Mouse (Mus musculus) left cerebral cortex, adult 18-20 months (tissue): ENCODE results near the gene Tti1. TPM values are rescaled to one million over a fixed set of nuclear protein-coding genes. Genes with fewer than 3 reads are reported as not detected.

ENCODE experiments used
- DNase-seq, 2 experiments: peaks; one replicate each; pipeline ENCODE4 v3.0.0; 2021 to 2022; ENCODE audit warnings: low spot score in 2 of 2, mixed read lengths in 1 of 2
- total RNA-seq, 2 experiments: library from RNA; stranded (reverse); gene quantifications; 2 replicates each; pipeline ENCODE4 v1.2.3; 2021

Tti1 gene
- total RNA-seq, 2 experiments from 2014 or later: 21.0 to 23.5 TPM

GRCm38 (mm10) chr2:158040396-158040795 lies 12.2 kb upstream of the Tti1 start:
- DNase-seq: no peak

GRCm38 (mm10) chr2:158039662-158040061 lies 11.4 kb upstream of the Tti1 start:
- DNase-seq: no peak

GRCm38 (mm10) chr2:158037571-158037970 lies 9.3 kb upstream of the Tti1 start:
- no peak for DNase-seq

GRCm38 (mm10) chr2:158036953-158037352 lies 8.7 kb upstream of the Tti1 start:
- no peak for DNase-seq

- DNase-seq: no peak
These were observed 8.2 kb upstream of the Tti1 start for GRCm38 (mm10) chr2:158036408-158036807.

GRCm38 (mm10) chr2:158035813-158036212 lies 7.6 kb upstream of the Tti1 start:
- DNase-seq: no peak

- DNase-seq: no peak
These were observed 1.8 kb upstream of the Tti1 start for GRCm38 (mm10) chr2:158030007-158030406.

GRCm38 (mm10) chr2:158027855-158028353 lies 329 bp downstream of the Tti1 start:
- no peak for DNase-seq

- no peak for DNase-seq
These were observed 10.9 kb downstream of the Tti1 start for GRCm38 (mm10) chr2:158017330-158017729.

GRCm38 (mm10) chr2:158012608-158013007 lies 15.6 kb downstream of the Tti1 start:
- DNase-seq: no peak

- no peak for DNase-seq
These were observed 18.9 kb downstream of the Tti1 start for GRCm38 (mm10) chr2:158009373-158009772.

GRCm38 (mm10) chr2:158005641-158006040 lies 22.6 kb downstream of the Tti1 start:
- DNase-seq: no peak

GRCm38 (mm10) chr2:158004620-158005019 lies 23.6 kb downstream of the Tti1 start:
- DNase-seq: no peak

GRCm38 (mm10) chr2:157998817-157999216 lies 29.4 kb downstream of the Tti1 start:
- DNase-seq: no peak

- no peak for DNase-seq
These were observed 35.7 kb downstream of the Tti1 start for GRCm38 (mm10) chr2:157992501-157992900.

GRCm38 (mm10) chr2:157991026-157991425 lies 37.2 kb downstream of the Tti1 start:
- no peak for DNase-seq

- no peak for DNase-seq
These were observed 38.3 kb downstream of the Tti1 start for GRCm38 (mm10) chr2:157989946-157990345.

- DNase-seq: no peak
These were observed 39.6 kb downstream of the Tti1 start for GRCm38 (mm10) chr2:157988416-157989190.

GRCm38 (mm10) chr2:157986235-157986634 lies 42.0 kb downstream of the Tti1 start:
- DNase-seq: no peak

GRCm38 (mm10) chr2:157985611-157986010 lies 42.6 kb downstream of the Tti1 start:
- DNase-seq: no peak

GRCm38 (mm10) chr2:157983276-157983675 lies 45.0 kb downstream of the Tti1 start:
- no peak for DNase-seq

- no peak for DNase-seq
These were observed 45.5 kb downstream of the Tti1 start for GRCm38 (mm10) chr2:157982727-157983126.

- DNase-seq: no peak
These were observed 49.0 kb downstream of the Tti1 start for GRCm38 (mm10) chr2:157979241-157979640.
